Mouse (Mus musculus) kidney, postnatal 0 days (tissue): ENCODE results near the gene Cldn2. TPM values are rescaled to one million over a fixed set of nuclear protein-coding genes. Genes with fewer than 3 reads are reported as not detected.

Experiments
- ATAC-seq: fragments of 200-750 bp; cut with Nextera tagmentation; replicated peaks from 2 replicates; pipeline ENCODE4 v1.8.0; 2017; ENCODE audit warnings: low read depth, moderate number of reproducible peaks, moderate TSS enrichment, moderate library complexity; ENCODE audit not compliant: low FRiP score
- DNase-seq: peaks from one replicate; pipeline ENCODE4 v3.0.0-alpha.2; 2016; ENCODE audit warnings: low spot score
- H3K27ac ChIP-seq: fragments of 300-500 bp; sonication (generic); 2 replicates; pipeline ENCODE4 v1.5.1; 2014; ENCODE audit warnings: mild to moderate bottlenecking
- H3K27me3 ChIP-seq: fragments of 300-500 bp; sonication (generic); 2 replicates; pipeline ENCODE4 v1.6.1; 2014; ENCODE audit warnings: low read length, mixed read lengths; ENCODE audit not compliant: insufficient read depth
- H3K36me3 ChIP-seq: fragments of 300-500 bp; sonication (generic); 2 replicates; pipeline ENCODE4 v1.6.1; 2014; ENCODE audit warnings: low read length, mixed read lengths; ENCODE audit not compliant: insufficient read depth
- H3K4me1 ChIP-seq: fragments of 300-500 bp; sonication (generic); replicated peaks from 2 replicates; pipeline ENCODE4 v1.6.1; 2014; ENCODE audit warnings: antibody characterized with exemption, low read length, mixed read lengths; ENCODE audit not compliant: insufficient read depth
- H3K4me2 ChIP-seq: fragments of 300-500 bp; sonication (generic); 2 replicates; pipeline ENCODE4 v1.6.1; 2014; ENCODE audit warnings: mild to moderate bottlenecking, low read length, moderate library complexity, mixed read lengths
- H3K4me3 ChIP-seq: fragments of 300-500 bp; sonication (generic); replicated peaks from 2 replicates; pipeline ENCODE4 v1.5.1; 2014; ENCODE audit warnings: low read depth, low read length
- H3K9ac ChIP-seq: fragments of 300-500 bp; sonication (generic); 2 replicates; pipeline ENCODE4 v1.6.1; 2014; ENCODE audit warnings: low read depth, low read length
- H3K9me3 ChIP-seq: fragments of 300-500 bp; sonication (generic); replicated peaks from 2 replicates; pipeline ENCODE4 v1.6.1; 2016; ENCODE audit warnings: low read length, inconsistent platforms, mixed read lengths
- CTCF ChIP-seq: IDR thresholded peaks from 2 replicates; pipeline ENCODE4 v1.5.1; 2016; ENCODE audit warnings: antibody characterized with exemption, low read depth, mild to moderate bottlenecking, moderate library complexity
- WGBS: fragments of 180-500 bp; shearing (Covaris S2); extraction: QIAGEN DNeasy Blood & Tissue Kit; methylation state at CpG from one replicate; pipeline ENCODE4 v1.1.7; 2014; 5-methylcytosine and 5-hydroxymethylcytosine counted together
- polyA plus RNA-seq: library from polyadenylated mRNA; unstranded; fragments of >200 nt; fragmentation: Nextera tagmentation; extraction: Ambion mirVana; gene quantifications from 2 replicates; pipeline ENCODE4 v1.2.1, GENCODE M21; 2015

The Cldn2 gene
- polyA plus RNA-seq, 1 experiment from 2014 or later: 91.4 TPM

DNA sequence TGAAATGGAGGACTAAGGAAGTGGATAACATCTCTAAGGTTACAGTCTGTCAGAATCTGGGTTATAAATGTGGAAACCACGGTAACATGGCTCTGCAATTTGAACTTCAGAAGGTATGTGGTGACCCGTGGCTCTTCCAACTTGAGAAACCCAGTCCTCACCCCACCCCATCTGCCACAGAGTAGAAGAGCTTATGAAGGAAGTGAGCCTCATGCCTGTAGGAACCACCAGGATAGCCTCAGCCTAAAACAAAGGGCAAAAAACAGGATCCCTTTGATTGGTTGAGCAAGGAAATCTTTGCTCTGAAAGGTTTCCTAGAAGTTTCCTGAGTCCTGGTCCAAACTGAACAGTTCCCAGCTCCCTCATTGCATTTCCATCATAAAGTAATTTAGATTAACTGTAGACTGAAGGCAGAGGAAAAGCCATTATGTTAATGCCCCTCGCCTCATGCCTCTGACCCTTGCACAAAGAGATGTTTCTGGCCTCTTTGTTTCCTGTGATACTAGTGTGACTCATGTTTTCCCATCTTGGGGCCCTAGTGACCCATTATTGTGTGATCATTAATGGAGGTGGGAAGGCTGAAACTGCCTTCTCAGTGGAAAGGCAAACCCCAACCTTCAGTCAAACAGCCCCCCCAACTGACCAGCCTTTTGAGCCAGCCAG, 12.1 kb downstream of the Cldn2 start:
- H3K36me3 ChIP-seq: no peaks in the 10 kb centered on the region
- H3K4me3 ChIP-seq: no peak overlapping the region
- DNase-seq (no peak), ATAC-seq (no peak)
- no peaks in the 10 kb centered on the region for H3K4me1 ChIP-seq
- H3K9ac ChIP-seq: no peak overlapping the region
- H3K4me2 ChIP-seq: peak overlapping the region; percentile 10; the same call in 1 of the 2 replicates
- TF ChIP-seq CTCF: no peak
- H3K27me3 ChIP-seq: no peaks in the 10 kb centered on the region
- H3K9me3 ChIP-seq: no peaks in the 10 kb centered on the region
- WGBS: 55% methylated on average over 3 of the region's 3 CpGs
- H3K27ac ChIP-seq: 0 out of 2 replicates have a peak overlapping the region, but pooled peaks have one; percentile 16

DNA sequence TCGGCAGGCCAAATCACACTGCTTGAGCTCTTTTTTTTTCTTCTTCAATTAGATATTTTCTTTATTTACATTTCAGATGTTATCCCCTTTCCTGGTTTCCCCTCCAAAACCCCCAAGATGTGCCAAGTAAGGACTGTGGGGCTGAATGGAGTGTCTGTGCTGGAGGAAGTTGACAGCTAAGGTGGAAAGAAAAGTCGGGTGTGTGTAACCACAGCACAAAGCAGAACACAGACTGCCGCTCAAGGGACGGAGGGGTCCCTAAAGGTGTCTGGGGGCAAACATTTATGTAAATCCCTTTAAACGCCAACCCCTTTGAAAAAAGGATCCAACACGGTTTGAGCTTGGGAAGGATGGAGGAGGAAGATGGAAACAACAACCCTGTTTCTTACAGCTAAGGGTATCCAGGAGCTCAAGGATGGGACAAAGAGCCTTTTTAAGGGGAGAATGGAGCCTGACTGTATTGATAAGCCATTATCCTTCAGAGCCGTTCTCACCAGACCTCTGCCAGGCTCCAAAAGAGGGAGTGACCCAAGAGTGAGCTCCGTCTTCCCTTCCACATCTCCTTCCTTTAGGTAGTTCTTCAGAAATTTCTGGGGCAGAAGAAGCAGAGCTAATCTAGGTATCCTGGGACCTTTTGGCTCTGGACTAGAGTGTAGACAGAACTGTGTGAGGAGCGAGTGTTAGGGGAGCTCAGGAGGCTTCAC, 12.8 kb downstream of the Cldn2 start:
- 82% methylated on average over 9 of the region's 9 CpGs for WGBS
- Histone ChIP-seq H3K9ac (no peak overlapping the region), H3K9me3 (no peaks in the 10 kb centered on the region), H3K4me2 (no peak overlapping the region), H3K27me3 (no peaks in the 10 kb centered on the region), H3K36me3 (no peaks in the 10 kb centered on the region), H3K4me1 (no peaks in the 10 kb centered on the region), H3K4me3 (no peak overlapping the region), H3K27ac (no peak overlapping the region)
- ATAC-seq (no peak), DNase-seq (no peak)
- TF ChIP-seq CTCF: no peak

DNA sequence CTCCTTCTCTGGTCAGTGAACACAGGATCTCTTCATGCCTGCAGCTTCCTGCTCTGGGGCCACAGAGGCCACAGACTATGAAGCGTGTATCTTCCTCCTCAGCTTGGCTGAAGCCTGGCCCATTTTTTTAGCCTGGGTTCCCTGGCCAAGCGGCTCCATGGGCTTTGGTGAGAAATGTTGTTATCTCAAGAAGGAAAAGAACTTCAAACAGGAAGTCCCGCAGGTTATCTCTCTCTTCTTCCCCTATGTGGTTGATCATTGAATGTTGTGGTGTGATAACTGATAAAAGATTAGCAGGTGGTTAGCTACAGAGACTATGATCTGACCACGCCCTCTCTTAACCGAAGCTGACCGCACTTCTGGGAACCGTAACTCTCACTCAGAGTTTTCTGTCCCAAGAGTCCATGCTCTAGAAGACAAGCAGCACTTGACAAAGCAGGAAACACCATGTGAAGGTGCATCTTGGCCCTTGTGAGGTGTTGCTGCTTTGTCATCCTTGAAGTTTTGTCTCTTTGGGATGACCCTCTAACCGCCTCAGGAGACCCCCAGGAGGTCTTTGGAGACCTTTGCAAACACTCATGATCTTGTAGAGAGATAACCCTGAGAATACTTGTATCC, 13.5 kb downstream of the Cldn2 start:
- H3K27me3 ChIP-seq: no peaks in the 10 kb centered on the region
- WGBS: 79% methylated on average over 8 of the region's 8 CpGs

DNA sequence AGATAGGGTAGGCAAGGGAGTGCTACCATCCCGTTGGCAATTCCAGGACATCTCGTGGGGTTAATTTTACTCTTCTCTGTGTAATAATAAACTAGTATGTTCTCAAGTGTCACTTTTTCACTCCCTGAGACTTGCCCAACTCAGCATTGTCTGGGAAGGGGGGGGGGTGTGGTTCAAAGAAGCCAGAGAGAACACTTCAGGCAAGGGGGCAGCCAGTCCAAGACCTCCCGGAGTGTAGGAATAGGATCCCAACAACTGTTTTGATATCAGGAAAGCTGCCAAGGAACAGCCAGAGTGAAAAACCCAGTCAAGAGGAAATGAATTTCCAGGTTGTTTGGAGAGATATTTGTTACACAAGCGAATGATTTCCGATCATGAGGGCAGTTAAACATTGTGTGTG, 14.6 kb downstream of the Cldn2 start:
- Histone ChIP-seq H3K36me3 (no peaks in the 10 kb centered on the region), H3K9me3 (no peaks in the 10 kb centered on the region), H3K9ac (no peak overlapping the region), H3K4me1 (no peaks in the 10 kb centered on the region), H3K4me2 (no peak overlapping the region), H3K27ac (no peak overlapping the region), H3K4me3 (no peak overlapping the region), H3K27me3 (no peaks in the 10 kb centered on the region)
- DNase-seq: peak; percentile 15
- peak; percentile 57; the same call in 1 of the 2 replicates for ATAC-seq
- no peak for TF ChIP-seq CTCF
- WGBS: 45% methylated on average over 5 of the region's 5 CpGs

More for the DNA sequence above, 13.5 kb downstream of the Cldn2 start:
- H3K9me3 ChIP-seq: no peaks in the 10 kb centered on the region
- H3K4me2 ChIP-seq: no peak overlapping the region
- no peaks in the 10 kb centered on the region for H3K4me1 ChIP-seq
- DNase-seq: no peak
- TF ChIP-seq CTCF: no peak
- no peak overlapping the region for H3K27ac ChIP-seq
- no peak overlapping the region for H3K4me3 ChIP-seq
- no peak overlapping the region for H3K9ac ChIP-seq
- no peaks in the 10 kb centered on the region for H3K36me3 ChIP-seq
- ATAC-seq: no peak

DNA sequence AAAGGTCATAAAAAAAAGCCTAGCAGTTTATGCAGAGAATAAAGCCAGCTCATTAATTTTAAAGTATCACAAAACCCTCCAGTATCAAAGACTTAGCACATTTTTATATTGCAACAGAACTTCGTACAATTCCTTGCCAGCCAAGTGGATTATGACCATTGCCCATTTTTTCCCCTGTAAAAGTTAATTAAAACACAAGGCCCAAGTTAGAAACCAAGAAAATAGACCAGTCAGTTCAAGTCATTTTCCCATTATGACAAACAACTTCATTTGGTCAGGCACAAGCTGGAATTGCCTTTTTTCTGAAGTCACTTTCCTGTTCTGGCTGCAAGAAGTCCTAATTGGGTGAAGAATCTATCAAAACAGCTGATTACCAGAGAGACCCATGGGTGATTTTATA, 24.8 kb downstream of the Cldn2 start:
- Histone ChIP-seq H3K36me3 (0 out of 2 replicates have a peak, but pooled peaks cover 7% of the 10 kb centered on the region), H3K27me3 (no peaks in the 10 kb centered on the region), H3K4me3 (no peak overlapping the region), H3K9me3 (no peaks in the 10 kb centered on the region), H3K4me1 (no peaks in the 10 kb centered on the region), H3K27ac (no peak overlapping the region), H3K4me2 (no peak overlapping the region), H3K9ac (no peak overlapping the region)
- no peak for ATAC-seq
- DNase-seq: no peak
- TF ChIP-seq CTCF: no peak
- 76% methylated on average over 1 of the region's 1 CpGs for WGBS

DNA sequence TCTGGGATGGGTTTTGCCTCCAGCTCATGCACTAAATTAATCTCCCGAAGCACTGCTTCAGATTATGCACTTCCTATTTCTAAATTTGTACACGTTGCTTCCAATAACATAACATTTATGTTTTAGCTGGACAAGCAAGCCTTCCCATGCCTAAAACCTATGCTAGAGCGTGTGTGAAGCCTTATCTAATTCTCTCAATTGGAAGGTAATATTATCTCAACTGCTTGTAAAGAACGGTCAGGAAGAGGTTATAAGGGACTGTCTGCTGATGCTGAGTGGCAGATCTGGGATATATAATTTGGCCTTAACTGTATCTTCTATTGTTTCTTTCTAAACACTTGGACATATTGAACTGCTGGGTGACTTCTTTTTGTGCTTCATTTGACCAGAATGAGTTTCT, 26.3 kb downstream of the Cldn2 start:
- H3K4me1 ChIP-seq: no peaks in the 10 kb centered on the region
- no peak for TF ChIP-seq CTCF
- no peaks in the 10 kb centered on the region for H3K27me3 ChIP-seq
- H3K4me3 ChIP-seq: no peak overlapping the region
- no peaks in the 10 kb centered on the region for H3K9me3 ChIP-seq
- ATAC-seq (no peak), DNase-seq (no peak)
- H3K36me3 ChIP-seq: 0 out of 2 replicates have a peak, but pooled peaks cover 7% of the 10 kb centered on the region
- no peak overlapping the region for H3K27ac ChIP-seq
- no peak overlapping the region for H3K4me2 ChIP-seq
- 87% methylated on average over 4 of the region's 4 CpGs for WGBS
- H3K9ac ChIP-seq: no peak overlapping the region
